Mouse (Mus musculus): ENCODE data around the gene Arnt2. TPM values are rescaled to one million over a fixed set of nuclear protein-coding genes. Genes with fewer than 3 reads are reported as not detected.

Arnt2 gene
- polyA plus RNA-seq, 1 experiment from 2014 or later: 2.6 TPM

DNA sequence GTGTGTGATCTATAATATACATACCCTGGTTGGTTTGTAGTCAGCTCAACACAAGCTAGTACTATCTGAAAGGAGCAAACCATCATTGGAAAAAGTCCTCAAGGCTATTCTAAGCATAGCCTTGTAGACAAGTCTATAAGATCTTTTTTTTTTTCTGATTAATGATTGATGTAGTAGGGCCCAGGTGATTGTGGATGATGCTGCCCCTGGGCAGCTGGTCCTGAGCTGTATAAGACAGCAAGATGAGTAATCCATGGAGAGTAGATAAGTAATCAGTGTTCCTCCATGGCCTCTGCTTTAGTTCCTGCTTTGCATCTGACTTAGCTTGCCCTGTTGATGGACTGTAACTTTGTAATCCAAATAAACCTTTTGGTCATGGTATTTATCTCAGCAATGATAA, 11.8 kb upstream of the Arnt2 start:
- 0 out of 2 replicates have a peak overlapping the region, but pooled peaks have one; percentile 37 for H3K27ac ChIP-seq (ENCODE audit: low read depth, low read length)
- no peak overlapping the region for H3K4me3 ChIP-seq (ENCODE audit: low read depth, low read length)
- no peak for TF ChIP-seq CTCF (IDR thresholded peaks at IDR 0.05; ENCODE audit: low read depth)
- H3K36me3 ChIP-seq (ENCODE audit: control insufficient read depth, insufficient read depth): no peaks in the 10 kb centered on the region
- H3K27me3 ChIP-seq (replicated peaks; ENCODE audit: control insufficient read depth, insufficient read depth, low read length): no peaks in the 10 kb centered on the region
- no peaks in the 10 kb centered on the region for H3K9me3 ChIP-seq (ENCODE audit: control insufficient read depth)
- H3K9ac ChIP-seq (ENCODE audit: low read depth, low read length): no peak overlapping the region
- H3K4me1 ChIP-seq (replicated peaks; ENCODE audit: control insufficient read depth, insufficient read depth, low read length): no peaks in the 10 kb centered on the region
- H3K4me2 ChIP-seq (replicated peaks; ENCODE audit: low read depth): no peak overlapping the region
- ATAC-seq: peak; percentile 75

DNA sequence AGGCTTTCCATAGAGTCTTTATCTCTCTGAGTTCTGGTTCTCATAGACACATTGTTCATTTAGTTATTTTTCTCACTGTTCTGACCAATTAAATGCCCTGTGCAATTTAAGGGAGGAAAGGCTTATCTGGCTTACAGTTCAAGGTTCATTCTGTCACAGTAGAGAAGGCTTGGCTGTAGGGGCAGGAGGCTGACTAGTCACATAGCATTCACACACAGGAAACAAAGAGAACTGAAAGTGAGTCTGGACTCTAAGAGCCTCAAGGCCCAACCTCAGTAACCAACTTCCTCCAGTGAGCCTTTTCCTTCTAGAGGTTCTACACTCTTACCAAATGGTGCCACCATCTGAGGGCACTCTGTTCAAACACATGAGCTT, 11.3 kb upstream of the Arnt2 start:
- no peak for TF ChIP-seq CTCF (IDR thresholded peaks at IDR 0.05; ENCODE audit: low read depth)
- Histone ChIP-seq H3K4me2 (replicated peaks; ENCODE audit: low read depth) (no peak overlapping the region), H3K9ac (ENCODE audit: low read depth, low read length) (no peak overlapping the region), H3K36me3 (ENCODE audit: control insufficient read depth, insufficient read depth) (no peaks in the 10 kb centered on the region), H3K9me3 (ENCODE audit: control insufficient read depth) (no peaks in the 10 kb centered on the region), H3K4me3 (ENCODE audit: low read depth, low read length) (no peak overlapping the region), H3K4me1 (replicated peaks; ENCODE audit: control insufficient read depth, insufficient read depth, low read length) (no peaks in the 10 kb centered on the region), H3K27ac (ENCODE audit: low read depth, low read length) (peak overlapping the region; percentile 37; the same call in 1 of the 2 replicates), H3K27me3 (replicated peaks; ENCODE audit: control insufficient read depth, insufficient read depth, low read length) (no peaks in the 10 kb centered on the region)
- ATAC-seq: peak; percentile 90

DNA sequence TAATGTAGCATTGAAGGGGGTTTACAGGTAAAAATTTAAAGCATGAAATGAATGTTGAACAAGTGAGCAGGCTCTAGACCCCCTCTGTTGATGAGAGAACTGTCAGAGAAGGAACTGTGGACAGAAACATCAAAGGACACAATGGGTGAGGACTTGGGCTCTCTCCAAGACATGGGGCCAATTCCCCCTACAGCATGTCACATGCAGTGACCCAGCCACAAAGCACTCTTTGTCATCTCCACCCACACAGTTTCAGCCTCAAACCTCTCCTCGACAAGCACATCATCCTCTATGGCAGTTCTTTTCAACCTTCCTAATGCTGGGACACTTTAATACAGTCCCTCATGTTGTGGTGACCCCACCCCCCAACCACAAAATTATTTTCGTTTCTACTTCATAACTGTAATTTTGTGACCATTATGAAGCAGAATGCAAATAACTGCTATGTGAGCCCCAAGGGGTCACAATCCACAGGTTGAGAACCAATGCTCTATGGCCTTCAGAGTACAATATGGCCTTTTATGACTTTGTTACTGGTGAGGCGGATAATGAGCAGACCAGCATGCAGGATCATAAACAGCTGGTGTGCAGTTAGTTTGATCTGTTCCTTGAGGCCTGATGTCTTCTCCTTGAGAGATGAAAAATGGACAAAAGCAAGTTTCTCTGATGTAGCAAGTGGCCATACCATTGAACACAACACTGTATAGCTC, 10.8 kb upstream of the Arnt2 start:
- ATAC-seq: peak; percentile 73
- no peaks in the 10 kb centered on the region for H3K36me3 ChIP-seq (ENCODE audit: control insufficient read depth, insufficient read depth)
- no peak overlapping the region for H3K9ac ChIP-seq (ENCODE audit: low read depth, low read length)
- H3K9me3 ChIP-seq (ENCODE audit: control insufficient read depth): no peaks in the 10 kb centered on the region
- WGBS: 46% methylated on average over 3 of the region's 3 CpGs
- TF ChIP-seq CTCF (IDR thresholded peaks at IDR 0.05; ENCODE audit: low read depth): no peak
- peak overlapping the region; percentile 37; the same call in 1 of the 2 replicates for H3K27ac ChIP-seq (ENCODE audit: low read depth, low read length)
- no peaks in the 10 kb centered on the region for H3K27me3 ChIP-seq (replicated peaks; ENCODE audit: control insufficient read depth, insufficient read depth, low read length)
- H3K4me2 ChIP-seq (replicated peaks; ENCODE audit: low read depth): no peak overlapping the region
- H3K4me1 ChIP-seq (replicated peaks; ENCODE audit: control insufficient read depth, insufficient read depth, low read length): no peaks in the 10 kb centered on the region
- H3K4me3 ChIP-seq (ENCODE audit: low read depth, low read length): no peak overlapping the region

DNA sequence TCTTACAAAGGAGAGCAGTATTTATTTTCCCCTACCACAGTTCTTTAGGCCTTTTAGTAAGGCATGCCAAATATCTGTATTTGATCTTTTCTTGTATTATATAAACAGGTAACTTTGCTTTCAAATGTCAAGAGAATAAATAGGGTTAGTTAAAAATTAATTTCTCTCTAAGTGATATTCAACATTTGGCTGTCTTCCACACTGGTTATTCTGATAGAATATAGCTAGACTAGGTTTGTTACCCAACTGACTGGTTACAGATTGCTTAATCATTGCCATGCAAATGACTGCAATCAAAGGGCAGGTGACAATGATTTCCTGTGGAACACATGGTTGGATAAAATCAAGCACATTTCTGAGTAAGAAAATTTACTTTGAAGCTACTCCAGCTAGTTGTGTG, 7.5 kb upstream of the Arnt2 start:
- H3K4me1 ChIP-seq (replicated peaks; ENCODE audit: control insufficient read depth, insufficient read depth, low read length): no peaks in the 10 kb centered on the region
- H3K27me3 ChIP-seq (replicated peaks; ENCODE audit: control insufficient read depth, insufficient read depth, low read length): no peaks in the 10 kb centered on the region
- H3K4me3 ChIP-seq (ENCODE audit: low read depth, low read length): no peak overlapping the region
- TF ChIP-seq CTCF (IDR thresholded peaks at IDR 0.05; ENCODE audit: low read depth): no peak
- H3K27ac ChIP-seq (ENCODE audit: low read depth, low read length): no peak overlapping the region
- no peak overlapping the region for H3K4me2 ChIP-seq (replicated peaks; ENCODE audit: low read depth)
- no peak for ATAC-seq
- no peaks in the 10 kb centered on the region for H3K36me3 ChIP-seq (ENCODE audit: control insufficient read depth, insufficient read depth)
- H3K9me3 ChIP-seq (ENCODE audit: control insufficient read depth): no peaks in the 10 kb centered on the region
- H3K9ac ChIP-seq (ENCODE audit: low read depth, low read length): no peak overlapping the region

DNA sequence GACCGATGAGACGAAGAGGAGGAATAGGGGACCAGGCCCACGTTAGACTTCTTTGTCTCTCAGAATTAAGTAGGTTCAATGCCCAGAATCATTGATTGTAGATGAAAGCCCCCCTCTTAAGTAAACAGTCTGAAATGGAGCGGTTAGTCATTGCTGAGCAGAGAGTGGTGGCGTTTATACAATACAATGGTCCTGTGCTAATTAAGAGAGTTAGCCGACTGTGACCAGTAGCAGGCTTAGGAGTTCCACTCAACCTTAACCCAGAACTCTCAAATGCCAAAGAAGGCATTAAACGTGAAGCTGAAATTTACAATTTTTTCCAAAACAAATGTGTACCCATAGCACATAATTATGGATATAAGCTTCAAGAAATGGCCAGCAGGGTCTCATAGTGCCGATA, 2.6 kb upstream of the Arnt2 start:
- H3K9ac ChIP-seq (ENCODE audit: low read depth, low read length): no peak overlapping the region
- 65% methylated on average over 8 of the region's 8 CpGs for WGBS
- no peaks in the 10 kb centered on the region for H3K4me1 ChIP-seq (replicated peaks; ENCODE audit: control insufficient read depth, insufficient read depth, low read length)
- no peaks in the 10 kb centered on the region for H3K36me3 ChIP-seq (ENCODE audit: control insufficient read depth, insufficient read depth)
- no peak overlapping the region for H3K4me3 ChIP-seq (ENCODE audit: low read depth, low read length)
- no peak for ATAC-seq
- H3K27ac ChIP-seq (ENCODE audit: low read depth, low read length): no peak overlapping the region
- no peak overlapping the region for H3K4me2 ChIP-seq (replicated peaks; ENCODE audit: low read depth)
- H3K9me3 ChIP-seq (ENCODE audit: control insufficient read depth): no peaks in the 10 kb centered on the region
- no peak for TF ChIP-seq CTCF (IDR thresholded peaks at IDR 0.05; ENCODE audit: low read depth)
- 0 out of 2 replicates have a peak, but pooled peaks cover 5% of the 10 kb centered on the region for H3K27me3 ChIP-seq (replicated peaks; ENCODE audit: control insufficient read depth, insufficient read depth, low read length)

DNA sequence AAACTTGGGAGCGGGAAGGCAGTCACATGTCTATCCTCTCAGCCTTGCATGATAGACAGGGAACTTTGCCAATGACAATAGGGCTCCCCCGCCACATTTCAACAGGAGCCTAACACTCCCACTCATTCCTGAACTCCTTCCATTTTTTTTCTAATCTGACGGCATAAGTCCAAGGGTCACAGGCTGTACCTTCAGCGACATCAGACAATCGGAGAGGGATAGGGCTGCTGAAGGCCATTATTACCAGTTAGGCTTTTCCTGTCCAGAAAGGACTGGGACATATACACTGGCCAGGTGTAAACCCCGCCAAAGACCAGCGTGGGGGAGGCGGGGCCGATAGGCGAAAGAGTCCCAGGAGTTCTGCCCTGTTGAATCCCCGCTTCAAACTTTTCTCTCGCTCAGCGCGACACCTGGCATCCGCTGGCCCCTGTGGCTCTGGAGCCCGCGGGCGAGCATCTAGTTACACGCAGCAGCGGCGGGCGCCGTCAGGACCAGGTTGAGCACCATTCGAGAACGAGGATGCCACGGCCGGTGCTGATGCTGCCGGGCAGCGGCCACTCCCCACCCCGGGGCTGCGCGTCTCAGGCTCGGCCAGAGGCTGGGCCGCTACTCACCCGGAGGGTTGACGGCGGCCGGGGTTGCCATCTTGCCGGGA, 608 bp downstream of the Arnt2 start:
- no peaks in the 10 kb centered on the region for H3K9me3 ChIP-seq (ENCODE audit: control insufficient read depth)
- no peak for TF ChIP-seq CTCF (IDR thresholded peaks at IDR 0.05; ENCODE audit: low read depth)
- H3K4me3 ChIP-seq (ENCODE audit: low read depth, low read length): peak overlapping the region; percentile 47
- peak; percentile 70 for ATAC-seq
- H3K9ac ChIP-seq (ENCODE audit: low read depth, low read length): peak overlapping the region; percentile 52
- no peaks in the 10 kb centered on the region for H3K36me3 ChIP-seq (ENCODE audit: control insufficient read depth, insufficient read depth)
- H3K4me1 ChIP-seq (replicated peaks; ENCODE audit: control insufficient read depth, insufficient read depth, low read length): no peaks in the 10 kb centered on the region
- 0 out of 2 replicates have a peak, but pooled peaks cover 5% of the 10 kb centered on the region for H3K27me3 ChIP-seq (replicated peaks; ENCODE audit: control insufficient read depth, insufficient read depth, low read length)
- 3% methylated on average over 33 of the region's 39 CpGs for WGBS
- H3K27ac ChIP-seq (ENCODE audit: low read depth, low read length): no peak overlapping the region
- H3K4me2 ChIP-seq (replicated peaks; ENCODE audit: low read depth): peak overlapping the region; percentile 96
